Mouse (Mus musculus): ENCODE measurements around the gene En2. TPM values are rescaled to one million over a fixed set of nuclear protein-coding genes. Genes with fewer than 3 reads are reported as not detected.

The En2 gene
- total RNA-seq, 2 experiments from 2014 or later, result 0.07 TPM; not detected in 1

Other genes with a start within 250 kb of the En2 start
- 10 to 100 TPM; 20.5 to 23.2 TPM for gene Insig1, start 94.3 kb upstream of the En2 start, total RNA-seq (2021)
- not detected for gene Cnpy1, start 80.1 kb downstream of the En2 start, total RNA-seq (2021)
- 10 to 100 TPM; 37.6 to 40.9 TPM for gene Rbm33, start 151.4 kb downstream of the En2 start, total RNA-seq (2021)

Measured in heart, postnatal 10 days (tissue).